Mouse (Mus musculus): Measurements from ENCODE around the gene Mrgpre. TPM values are rescaled to one million over a fixed set of nuclear protein-coding genes. Genes with fewer than 3 reads are reported as not detected.
A peak's percentile ranks its signal among the peaks of the same experiment; 100 is the strongest.

Mrgpre gene
- polyA plus RNA-seq, 1 experiment from 2014 or later = 0.55 TPM

GRCm38 (mm10) chr7:143768267-143768666, 16.0 kb downstream of the Mrgpre start:
- WGBS = 66% methylated on average over 6 of the region's 6 CpGs
- no peak overlapping the region for H3K9ac ChIP-seq (ENCODE audit: low read length)
- H3K9me3 ChIP-seq (ENCODE audit: control insufficient read depth, low read length) = no peaks in the 10 kb centered on the region
- H3K27me3 ChIP-seq (ENCODE audit: control insufficient read depth, insufficient read depth, low read length) = no peaks in the 10 kb centered on the region
- DNase-seq (ENCODE audit: low spot score) (no peak), ATAC-seq (ENCODE audit: low FRiP score, low TSS enrichment) (no peak)
- TF ChIP-seq EP300 (optimal IDR thresholded peaks at IDR 0.05) = no peak
- no peak for TF ChIP-seq CTCF (IDR thresholded peaks at IDR 0.05; ENCODE audit: low read depth)
- no peak overlapping the region for H3K4me3 ChIP-seq (ENCODE audit: low read depth, low read length)
- no peaks in the 10 kb centered on the region; the same call in 1 of the 2 replicates for H3K4me1 ChIP-seq (replicated peaks; ENCODE audit: control insufficient read depth, insufficient read depth)
- no peak overlapping the region for H3K27ac ChIP-seq (replicated peaks)
- H3K4me2 ChIP-seq (replicated peaks; ENCODE audit: low read depth) = no peak overlapping the region
- no peaks in the 10 kb centered on the region for H3K36me3 ChIP-seq (ENCODE audit: control insufficient read depth, insufficient read depth, low read length)

- TF ChIP-seq EP300 (optimal IDR thresholded peaks at IDR 0.05) = no peak
- no peak for TF ChIP-seq CTCF (IDR thresholded peaks at IDR 0.05; ENCODE audit: low read depth)
Observed at GRCm38 (mm10) chr7:143766893-143767292, 17.4 kb downstream of the Mrgpre start, which contains the start of gene Mrgprg. Gene Mrgprg, minus strand, starts transcription at chr7:143766993.

GRCm38 (mm10) chr7:143764876-143765530, 19.3 kb downstream of the Mrgpre start:
- no peak overlapping the region for H3K27ac ChIP-seq (replicated peaks)
- ATAC-seq (ENCODE audit: low FRiP score, low TSS enrichment) = no peak
- no peaks in the 10 kb centered on the region; the same call in 1 of the 2 replicates for H3K4me1 ChIP-seq (replicated peaks; ENCODE audit: control insufficient read depth, insufficient read depth)
- no peak for TF ChIP-seq CTCF (IDR thresholded peaks at IDR 0.05; ENCODE audit: low read depth)
- TF ChIP-seq EP300 (optimal IDR thresholded peaks at IDR 0.05) = no peak
- H3K27me3 ChIP-seq (ENCODE audit: control insufficient read depth, insufficient read depth, low read length) = no peaks in the 10 kb centered on the region
- DNase-seq (ENCODE audit: low spot score) = no peak
- H3K4me3 ChIP-seq (ENCODE audit: low read depth, low read length) = no peak overlapping the region
- no peak overlapping the region for H3K4me2 ChIP-seq (replicated peaks; ENCODE audit: low read depth)
- H3K9ac ChIP-seq (ENCODE audit: low read length) = no peak overlapping the region
- 69% methylated on average over 19 of the region's 19 CpGs for WGBS
- no peaks in the 10 kb centered on the region for H3K9me3 ChIP-seq (ENCODE audit: control insufficient read depth, low read length)
- no peaks in the 10 kb centered on the region for H3K36me3 ChIP-seq (ENCODE audit: control insufficient read depth, insufficient read depth, low read length)

More at GRCm38 (mm10) chr7:143766893-143767292, 17.4 kb downstream of the Mrgpre start, which contains the start of gene Mrgprg:
- no peak within 1 kb of the TSS for H3K4me3 ChIP-seq (ENCODE audit: low read depth, low read length)
- no peak within 1 kb of the TSS for H3K4me2 ChIP-seq (replicated peaks; ENCODE audit: low read depth)
- H3K27me3 ChIP-seq (ENCODE audit: control insufficient read depth, insufficient read depth, low read length) = no peaks in the 10 kb centered on the region
- H3K4me1 ChIP-seq (replicated peaks; ENCODE audit: control insufficient read depth, insufficient read depth) = no peaks in the 10 kb centered on the region; the same call in 1 of the 2 replicates
- no peaks in the 10 kb centered on the region for H3K9me3 ChIP-seq (ENCODE audit: control insufficient read depth, low read length)
- ATAC-seq (ENCODE audit: low FRiP score, low TSS enrichment) = no peak
- no peaks in the 10 kb centered on the region for H3K36me3 ChIP-seq (ENCODE audit: control insufficient read depth, insufficient read depth, low read length)
- no peak for DNase-seq (ENCODE audit: low spot score)
- 31% methylated on average over 6 of the region's 6 CpGs for WGBS
- H3K9ac ChIP-seq (ENCODE audit: low read length) = no peak within 1 kb of the TSS
- no peak within 1 kb of the TSS for H3K27ac ChIP-seq (replicated peaks)

GRCm38 (mm10) chr7:143763794-143764193, 20.5 kb downstream of the Mrgpre start:
- DNase-seq (ENCODE audit: low spot score) (no peak), ATAC-seq (ENCODE audit: low FRiP score, low TSS enrichment) (peak; percentile 45; the same call in 1 of the 2 replicates)
- Histone ChIP-seq H3K9ac (ENCODE audit: low read length) (no peak overlapping the region), H3K27me3 (ENCODE audit: control insufficient read depth, insufficient read depth, low read length) (no peaks in the 10 kb centered on the region), H3K9me3 (ENCODE audit: control insufficient read depth, low read length) (no peaks in the 10 kb centered on the region), H3K27ac (replicated peaks) (no peak overlapping the region), H3K4me1 (replicated peaks; ENCODE audit: control insufficient read depth, insufficient read depth) (no peaks in the 10 kb centered on the region), H3K4me2 (replicated peaks; ENCODE audit: low read depth) (no peak overlapping the region), H3K36me3 (ENCODE audit: control insufficient read depth, insufficient read depth, low read length) (no peaks in the 10 kb centered on the region), H3K4me3 (ENCODE audit: low read depth, low read length) (no peak overlapping the region)
- TF ChIP-seq CTCF (IDR thresholded peaks at IDR 0.05; ENCODE audit: low read depth) = peak; percentile 85
- no peak for TF ChIP-seq EP300 (optimal IDR thresholded peaks at IDR 0.05)
- 11% methylated on average over 3 of the region's 3 CpGs for WGBS

GRCm38 (mm10) chr7:143758956-143759355, 25.3 kb downstream of the Mrgpre start:
- no peaks in the 10 kb centered on the region for H3K36me3 ChIP-seq (ENCODE audit: control insufficient read depth, insufficient read depth, low read length)
- H3K4me2 ChIP-seq (replicated peaks; ENCODE audit: low read depth) = no peak overlapping the region
- ATAC-seq (ENCODE audit: low FRiP score, low TSS enrichment) = no peak
- TF ChIP-seq CTCF (IDR thresholded peaks at IDR 0.05; ENCODE audit: low read depth) (no peak), EP300 (optimal IDR thresholded peaks at IDR 0.05) (no peak)
- no peak for DNase-seq (ENCODE audit: low spot score)
- WGBS = 62% methylated on average over 3 of the region's 3 CpGs
- H3K9ac ChIP-seq (ENCODE audit: low read length) = no peak overlapping the region
- peaks cover 3% of the 10 kb centered on the region for H3K27me3 ChIP-seq (ENCODE audit: control insufficient read depth, insufficient read depth, low read length)
- H3K9me3 ChIP-seq (ENCODE audit: control insufficient read depth, low read length) = no peaks in the 10 kb centered on the region
- no peak overlapping the region for H3K4me3 ChIP-seq (ENCODE audit: low read depth, low read length)
- H3K4me1 ChIP-seq (replicated peaks; ENCODE audit: control insufficient read depth, insufficient read depth) = no peaks in the 10 kb centered on the region
- H3K27ac ChIP-seq (replicated peaks) = no peak overlapping the region

- H3K4me3 ChIP-seq (ENCODE audit: low read depth, low read length) = no peak overlapping the region
- peaks cover 3% of the 10 kb centered on the region for H3K27me3 ChIP-seq (ENCODE audit: control insufficient read depth, insufficient read depth, low read length)
- no peak for ATAC-seq (ENCODE audit: low FRiP score, low TSS enrichment)
- no peaks in the 10 kb centered on the region for H3K4me1 ChIP-seq (replicated peaks; ENCODE audit: control insufficient read depth, insufficient read depth)
- no peak overlapping the region for H3K27ac ChIP-seq (replicated peaks)
- H3K36me3 ChIP-seq (ENCODE audit: control insufficient read depth, insufficient read depth, low read length) = no peaks in the 10 kb centered on the region
- no peak for TF ChIP-seq EP300 (optimal IDR thresholded peaks at IDR 0.05)
- no peak for TF ChIP-seq CTCF (IDR thresholded peaks at IDR 0.05; ENCODE audit: low read depth)
- H3K4me2 ChIP-seq (replicated peaks; ENCODE audit: low read depth) = no peak overlapping the region
- DNase-seq (ENCODE audit: low spot score) = no peak
- WGBS = 60% methylated on average over 3 of the region's 3 CpGs
- H3K9me3 ChIP-seq (ENCODE audit: control insufficient read depth, low read length) = no peaks in the 10 kb centered on the region
- no peak overlapping the region for H3K9ac ChIP-seq (ENCODE audit: low read length)
Observed at GRCm38 (mm10) chr7:143757696-143758095, 26.6 kb downstream of the Mrgpre start.
